Mouse (Mus musculus) intestine, embryonic 16.5 days (tissue): ENCODE measurements around the gene Tmem43. TPM values are rescaled to one million over a fixed set of nuclear protein-coding genes. Genes with fewer than 3 reads are reported as not detected.

Experiments used
- ATAC-seq: fragments of 200-750 bp; cut with Nextera tagmentation; 2 replicates; pipeline ENCODE4 v1.8.0; 2017; ENCODE audit warnings: moderate TSS enrichment, moderate library complexity
- H3K27ac ChIP-seq: fragments of 300-500 bp; sonication (generic); 2 replicates; pipeline ENCODE4 v1.5.1; 2014; ENCODE audit warnings: mild to moderate bottlenecking, low read length
- H3K27me3 ChIP-seq: fragments of 300-500 bp; sonication (generic); replicated peaks from 2 replicates; pipeline ENCODE4 v1.6.1; 2014; ENCODE audit warnings: low read length, control low read depth, mixed read lengths; ENCODE audit not compliant: control insufficient read depth, insufficient read depth
- H3K36me3 ChIP-seq: fragments of 300-500 bp; sonication (generic); 2 replicates; pipeline ENCODE4 v1.6.1; 2014; ENCODE audit warnings: low read length, control low read depth; ENCODE audit not compliant: control insufficient read depth, insufficient read depth
- H3K4me1 ChIP-seq: fragments of 300-500 bp; sonication (generic); 2 replicates; pipeline ENCODE4 v1.6.1; 2014; ENCODE audit warnings: low read length, control low read depth, mixed read lengths; ENCODE audit not compliant: control insufficient read depth, insufficient read depth
- H3K4me2 ChIP-seq: fragments of 300-500 bp; sonication (generic); 2 replicates; pipeline ENCODE4 v1.6.1; 2014; ENCODE audit warnings: low read depth, low read length, control low read depth
- H3K4me3 ChIP-seq: fragments of 300-500 bp; sonication (generic); 2 replicates; pipeline ENCODE4 v1.5.1; 2014; ENCODE audit warnings: mild to moderate bottlenecking, low read length
- H3K9ac ChIP-seq: fragments of 300-500 bp; sonication (generic); 2 replicates; pipeline ENCODE4 v1.6.1; 2014; ENCODE audit warnings: low read depth, low read length
- H3K9me3 ChIP-seq: fragments of 300-500 bp; sonication (generic); 2 replicates; pipeline ENCODE4 v1.6.1; 2016; ENCODE audit warnings: low read length, control low read depth; ENCODE audit not compliant: control insufficient read depth
- WGBS: fragments of 180-500 bp; shearing (Covaris S2); extraction: QIAGEN DNeasy Blood & Tissue Kit; methylation state at CpG from one replicate; pipeline ENCODE4 v1.1.7; 2014; 5-methylcytosine and 5-hydroxymethylcytosine counted together
- polyA plus RNA-seq: library from polyadenylated mRNA; unstranded; fragments of >200 nt; fragmentation: Nextera tagmentation; extraction: Ambion mirVana; gene quantifications from 2 replicates; pipeline ENCODE4 v1.2.1, GENCODE M21; 2015

The Tmem43 gene
- polyA plus RNA-seq, 1 experiment from 2014 or later: 35.7 TPM

DNA sequence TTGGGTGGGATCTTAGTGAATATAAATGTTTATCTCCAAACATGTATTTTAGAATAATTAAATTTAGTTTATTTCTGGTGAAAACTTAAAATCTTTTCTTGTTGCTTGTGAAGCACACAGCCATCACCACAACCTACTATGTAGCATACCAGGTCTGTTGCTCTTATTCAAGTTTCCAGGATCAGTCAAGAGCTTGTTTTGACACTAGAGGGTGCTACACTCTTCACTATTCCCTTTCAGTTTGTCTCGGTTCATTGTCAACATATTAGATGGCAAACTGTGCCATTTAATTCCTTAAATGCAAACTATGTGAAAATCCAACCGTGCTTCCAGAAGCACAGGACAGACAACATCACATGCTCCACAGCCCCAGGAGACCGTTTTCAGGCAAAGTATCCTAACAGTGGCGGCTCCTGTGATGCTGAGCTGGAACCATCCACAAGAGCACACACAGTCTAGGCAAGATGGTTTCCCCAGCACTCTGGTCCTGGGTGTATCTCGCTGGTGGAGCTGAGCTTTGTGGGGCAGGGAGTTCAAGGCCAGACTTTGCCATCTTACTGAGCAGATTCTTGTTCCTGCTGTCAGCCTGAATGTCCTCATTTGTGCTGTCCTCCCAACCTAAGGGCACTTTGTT lies 53.8 kb downstream of the Tmem43 start:
- H3K9ac ChIP-seq: no peak overlapping the region
- no peak overlapping the region for H3K27ac ChIP-seq
- ATAC-seq: no peak
- WGBS: 37% methylated on average over 5 of the region's 5 CpGs
- H3K36me3 ChIP-seq: no peaks in the 10 kb centered on the region
- no peaks in the 10 kb centered on the region for H3K9me3 ChIP-seq
- H3K27me3 ChIP-seq: no peaks in the 10 kb centered on the region
- peaks cover 8% of the 10 kb centered on the region for H3K4me1 ChIP-seq
- no peak overlapping the region for H3K4me3 ChIP-seq
- no peak overlapping the region for H3K4me2 ChIP-seq

DNA sequence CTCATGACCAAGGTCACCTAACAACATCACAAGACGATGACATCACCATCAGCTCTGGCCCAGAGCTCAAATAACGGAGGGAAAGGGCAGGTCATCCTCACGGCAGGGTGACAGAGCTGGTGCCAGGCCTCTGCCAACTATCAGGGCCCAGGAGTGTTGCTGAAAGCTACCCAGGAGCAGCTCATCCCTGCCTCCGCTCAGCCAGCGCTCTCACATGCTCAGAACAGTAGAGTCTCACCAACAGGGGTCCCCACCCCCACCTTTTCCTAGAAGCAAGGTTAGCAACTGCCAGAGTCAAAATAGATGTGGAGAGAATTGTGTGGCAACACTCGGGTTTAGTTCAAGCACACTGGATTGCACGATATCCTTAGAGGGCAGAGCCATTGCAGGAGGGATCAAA lies 54.8 kb downstream of the Tmem43 start:
- H3K9me3 ChIP-seq: no peaks in the 10 kb centered on the region
- no peak overlapping the region for H3K27ac ChIP-seq
- no peaks in the 10 kb centered on the region for H3K36me3 ChIP-seq
- 81% methylated on average over 7 of the region's 7 CpGs for WGBS
- ATAC-seq: no peak
- no peaks in the 10 kb centered on the region for H3K27me3 ChIP-seq
- H3K4me1 ChIP-seq: peaks cover 16% of the 10 kb centered on the region
- H3K9ac ChIP-seq: no peak overlapping the region
- H3K4me3 ChIP-seq: no peak overlapping the region
- no peak overlapping the region for H3K4me2 ChIP-seq

DNA sequence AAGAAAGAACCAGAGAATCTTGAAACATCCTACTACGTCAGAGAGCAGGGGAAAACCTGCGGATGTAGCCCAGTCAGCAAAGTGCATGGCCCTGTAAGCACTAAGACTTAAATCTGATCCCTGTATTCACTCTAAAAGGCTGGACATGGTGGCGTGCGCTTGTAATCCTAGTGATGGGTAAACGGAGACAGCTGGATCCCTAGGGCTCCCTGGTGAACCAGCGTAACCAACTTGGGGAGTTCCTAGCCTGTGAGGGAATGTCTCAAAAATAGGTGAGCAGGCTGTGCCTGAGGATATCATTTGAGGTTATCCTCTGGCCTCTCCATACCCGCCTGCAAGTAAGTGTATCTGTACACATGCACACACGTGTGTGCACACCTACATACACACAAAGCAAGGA lies 57.2 kb downstream of the Tmem43 start:
- ATAC-seq: no peak
- Histone ChIP-seq H3K9me3 (no peaks in the 10 kb centered on the region), H3K4me1 (peaks cover 25% of the 10 kb centered on the region), H3K36me3 (no peaks in the 10 kb centered on the region), H3K4me3 (no peak overlapping the region), H3K27me3 (no peaks in the 10 kb centered on the region), H3K4me2 (no peak overlapping the region), H3K9ac (no peak overlapping the region), H3K27ac (no peak overlapping the region)
- 90% methylated on average over 8 of the region's 8 CpGs for WGBS

DNA sequence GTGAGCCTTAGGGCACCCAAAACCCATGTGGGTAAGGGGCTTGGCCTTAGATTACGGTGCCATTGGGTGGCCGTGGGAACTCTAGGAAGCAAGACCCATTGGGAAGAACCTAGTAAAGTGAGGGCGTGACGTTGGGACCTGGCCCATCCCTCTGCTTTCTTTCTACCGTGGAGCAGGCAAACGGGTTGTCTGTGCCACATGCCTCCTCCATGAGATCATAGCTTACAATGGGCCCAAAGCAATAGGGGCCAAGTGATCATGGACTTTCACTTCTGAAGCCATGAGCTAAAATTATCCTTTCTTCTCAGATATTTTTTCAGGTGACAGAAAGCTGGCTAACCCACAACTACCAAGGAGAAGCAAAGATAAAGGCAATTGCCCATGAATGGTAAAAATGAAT lies 57.8 kb downstream of the Tmem43 start:
- ATAC-seq: no peak
- WGBS: 58% methylated on average over 6 of the region's 6 CpGs
- H3K4me3 ChIP-seq: no peak overlapping the region

DNA sequence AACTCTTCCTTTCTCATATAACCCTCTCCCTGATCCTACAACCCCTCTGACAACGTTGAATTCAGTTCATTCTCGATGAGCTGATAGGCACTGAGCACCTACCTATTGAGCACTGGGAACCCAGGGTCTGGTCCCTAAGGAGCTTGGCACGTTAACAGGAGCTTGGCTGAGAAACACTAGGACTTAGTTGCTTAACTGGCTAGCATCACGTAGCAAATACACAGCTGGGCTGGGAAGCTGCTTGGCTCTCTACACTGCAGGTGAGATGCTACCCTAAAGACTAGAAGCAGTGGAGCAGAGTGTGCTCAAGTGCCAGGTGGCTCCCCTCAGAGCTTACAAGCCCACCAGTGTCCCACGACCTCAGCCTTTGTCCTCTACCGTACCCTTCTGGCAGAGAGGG lies 59.2 kb downstream of the Tmem43 start:
- Histone ChIP-seq H3K4me2 (no peak overlapping the region), H3K4me1 (peaks cover 27% of the 10 kb centered on the region), H3K4me3 (no peak overlapping the region), H3K36me3 (no peaks in the 10 kb centered on the region), H3K27me3 (no peaks in the 10 kb centered on the region), H3K9me3 (no peaks in the 10 kb centered on the region), H3K27ac (peak overlapping the region; percentile 14; the same call in 1 of the 2 replicates), H3K9ac (no peak overlapping the region)
- WGBS: 36% methylated on average over 6 of the region's 6 CpGs
- ATAC-seq: no peak

More for the DNA sequence above, 57.8 kb downstream of the Tmem43 start:
- H3K27me3 ChIP-seq: no peaks in the 10 kb centered on the region
- no peak overlapping the region for H3K27ac ChIP-seq
- H3K4me1 ChIP-seq: peaks cover 25% of the 10 kb centered on the region
- H3K4me2 ChIP-seq: no peak overlapping the region
- no peak overlapping the region for H3K9ac ChIP-seq
- no peaks in the 10 kb centered on the region for H3K9me3 ChIP-seq
- no peaks in the 10 kb centered on the region for H3K36me3 ChIP-seq

DNA sequence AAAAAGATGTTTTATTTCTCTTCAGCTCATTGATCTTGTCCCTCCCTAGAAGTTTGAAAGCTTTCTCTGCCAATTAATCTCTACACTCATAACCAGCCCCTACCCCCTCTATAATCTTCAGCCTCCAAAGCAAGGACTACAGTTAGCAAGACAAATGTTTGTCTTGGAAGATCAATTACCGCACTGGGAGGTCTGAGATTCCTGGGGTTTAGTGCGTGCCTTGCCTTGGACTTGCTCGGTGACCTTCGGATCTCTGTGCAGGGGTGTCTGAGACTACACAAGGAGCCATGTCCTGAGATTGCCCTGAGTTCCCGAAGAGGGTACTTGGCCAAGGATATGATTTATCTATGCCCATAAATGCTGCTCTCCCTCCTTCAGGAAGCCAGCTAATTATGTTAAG lies 59.9 kb downstream of the Tmem43 start:
- 0 out of 2 replicates have a peak overlapping the region, but pooled peaks have one; percentile 47 for H3K27ac ChIP-seq
- no peak overlapping the region for H3K4me2 ChIP-seq
- ATAC-seq: no peak
- H3K9me3 ChIP-seq: no peaks in the 10 kb centered on the region
- peaks cover 27% of the 10 kb centered on the region for H3K4me1 ChIP-seq
- 12% methylated on average over 5 of the region's 5 CpGs for WGBS
- H3K36me3 ChIP-seq: no peaks in the 10 kb centered on the region
- no peaks in the 10 kb centered on the region for H3K27me3 ChIP-seq
- no peak overlapping the region for H3K4me3 ChIP-seq
- no peak overlapping the region for H3K9ac ChIP-seq

DNA sequence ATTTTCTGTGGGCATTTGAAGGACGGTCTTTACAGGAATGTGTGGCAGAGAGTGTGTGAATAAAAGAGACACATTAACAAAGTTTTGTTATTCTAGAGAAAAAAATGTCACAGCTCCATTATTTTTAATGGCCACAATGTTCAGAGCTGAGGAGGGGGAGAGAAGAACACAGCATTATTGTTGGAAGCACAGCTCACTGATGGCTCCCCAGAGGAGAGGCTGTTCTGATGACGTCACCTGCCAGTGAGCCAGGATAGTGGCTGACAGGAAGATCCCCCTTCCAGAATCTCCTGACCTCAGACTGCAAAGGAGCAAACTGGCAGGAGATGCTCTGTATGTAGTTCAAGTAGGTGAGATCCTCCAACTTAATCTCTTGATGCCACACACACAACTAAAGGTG lies 60.3 kb downstream of the Tmem43 start:
- Histone ChIP-seq H3K27ac (0 out of 2 replicates have a peak overlapping the region, but pooled peaks have one; percentile 47), H3K4me3 (no peak overlapping the region), H3K27me3 (no peaks in the 10 kb centered on the region), H3K36me3 (no peaks in the 10 kb centered on the region), H3K9me3 (no peaks in the 10 kb centered on the region), H3K9ac (no peak overlapping the region), H3K4me2 (no peak overlapping the region), H3K4me1 (peaks cover 27% of the 10 kb centered on the region)
- WGBS: 10% methylated on average over 2 of the region's 2 CpGs
- ATAC-seq: no peak

DNA sequence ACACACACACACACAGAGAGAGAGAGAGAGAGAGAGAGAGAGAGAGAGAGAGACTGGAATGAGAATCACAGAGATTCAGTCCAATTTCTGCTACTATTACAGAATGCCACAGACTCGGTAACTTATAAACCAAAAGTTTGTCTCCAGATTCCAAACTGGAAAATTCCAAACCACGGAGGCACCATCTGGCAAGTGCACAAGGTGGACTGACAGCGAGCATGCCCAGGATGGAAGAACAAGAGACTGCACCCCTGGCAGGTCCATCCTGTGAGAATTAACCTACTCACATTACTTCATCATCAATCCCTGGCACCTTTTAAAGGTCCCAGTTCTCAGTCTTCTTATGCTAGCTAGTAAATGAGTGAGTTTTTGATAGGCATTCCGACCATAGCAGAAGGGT lies 60.8 kb downstream of the Tmem43 start:
- WGBS: 78% methylated on average over 4 of the region's 4 CpGs
- no peak overlapping the region for H3K9ac ChIP-seq
- H3K27me3 ChIP-seq: no peaks in the 10 kb centered on the region
- H3K36me3 ChIP-seq: no peaks in the 10 kb centered on the region
- H3K27ac ChIP-seq: no peak overlapping the region
- H3K9me3 ChIP-seq: no peaks in the 10 kb centered on the region
- H3K4me3 ChIP-seq: no peak overlapping the region
- ATAC-seq: no peak
- no peak overlapping the region for H3K4me2 ChIP-seq
- peaks cover 27% of the 10 kb centered on the region for H3K4me1 ChIP-seq

DNA sequence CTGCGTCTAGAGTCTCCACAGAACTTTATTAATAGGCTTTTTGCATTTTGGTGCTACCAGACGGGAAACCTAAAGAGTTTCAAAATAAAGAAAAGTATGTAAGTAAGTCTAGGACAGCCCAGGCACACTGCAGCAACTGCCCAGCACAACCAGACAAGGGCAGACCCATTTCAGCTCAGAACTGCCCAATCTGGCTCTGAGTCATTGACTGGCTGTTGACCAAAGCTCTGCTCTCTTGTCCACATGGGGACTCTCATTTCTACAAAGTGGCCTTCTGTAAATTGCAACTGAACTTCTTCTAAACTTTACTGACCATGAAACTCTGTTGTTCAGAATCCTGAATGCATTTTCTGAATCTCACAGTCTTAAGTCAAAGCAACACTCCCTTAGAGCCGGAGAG lies 61.7 kb downstream of the Tmem43 start:
- Histone ChIP-seq H3K9me3 (no peaks in the 10 kb centered on the region), H3K4me2 (no peak overlapping the region), H3K4me3 (no peak overlapping the region), H3K27ac (peak overlapping the region; percentile 87), H3K36me3 (no peaks in the 10 kb centered on the region), H3K9ac (no peak overlapping the region), H3K4me1 (peaks cover 27% of the 10 kb centered on the region), H3K27me3 (no peaks in the 10 kb centered on the region)
- 77% methylated on average over 3 of the region's 3 CpGs for WGBS
- no peak for ATAC-seq
